Mouse (Mus musculus): Measurements from ENCODE around the gene Atp5j.

DNA sequence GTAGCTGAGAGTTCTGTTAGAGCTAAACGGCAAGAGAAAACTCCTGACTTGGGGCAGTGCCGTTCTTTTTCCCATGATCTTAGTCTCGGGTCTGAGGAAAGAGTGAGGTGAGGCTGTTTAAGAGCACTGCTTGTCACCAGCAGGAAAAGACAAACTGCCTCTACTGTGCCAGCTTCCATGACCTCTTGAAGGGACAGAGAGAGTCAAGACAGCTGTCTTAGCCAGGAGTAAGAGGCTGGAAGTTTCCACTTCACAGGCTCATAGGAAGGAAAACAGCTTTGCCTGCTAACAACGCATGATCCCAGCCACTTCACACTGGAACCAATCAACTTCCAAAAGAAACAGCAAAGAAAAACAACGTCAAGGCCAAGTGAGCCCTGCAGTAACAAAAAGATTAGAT, 3.7 kb downstream of the Atp5j start:
- no peak for TF ChIP-seq CTCF (IDR thresholded peaks at IDR 0.05)
- TF ChIP-seq EP300 (IDR thresholded peaks at IDR 0.05; ENCODE audit: insufficient read depth, low read depth, low read length): no peak
- TF ChIP-seq POLR2A (IDR thresholded peaks at IDR 0.05; ENCODE audit: insufficient read depth, low read depth, low read length): no peak
